Mouse (Mus musculus): Measurements from ENCODE around the gene Cryaa. TPM values are rescaled to one million over a fixed set of nuclear protein-coding genes. Genes with fewer than 3 reads are reported as not detected.

Gene Cryaa
- polyA plus RNA-seq, 1 experiment: not detected

DNA sequence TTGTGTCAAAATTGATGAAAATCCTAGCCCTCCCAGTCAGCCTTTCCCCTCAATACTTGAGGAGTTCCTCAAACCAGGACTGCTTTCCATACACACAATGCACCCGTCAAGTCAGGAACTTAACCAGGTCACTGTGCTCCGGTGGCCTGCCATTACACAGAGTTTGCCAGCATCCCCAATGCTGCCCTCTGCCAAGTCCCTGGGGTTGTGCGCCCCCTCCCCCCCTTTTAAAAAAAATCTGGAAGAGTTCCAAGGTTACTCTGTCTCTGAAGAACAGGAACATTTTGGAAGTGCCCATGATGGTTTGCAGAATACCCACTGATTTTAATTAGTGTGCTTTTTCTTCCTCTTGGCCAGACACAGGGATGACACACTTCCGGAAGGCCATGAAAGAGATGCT is 38.0 kb upstream of the Cryaa start:
- Histone ChIP-seq H3K4me1 (ENCODE audit: control insufficient read depth, insufficient read depth, low read length) (no peaks in the 10 kb centered on the region), H3K27ac (ENCODE audit: insufficient read depth, low read length) (no peak overlapping the region), H3K4me3 (ENCODE audit: insufficient read depth, low read length) (no peak overlapping the region)
- no peak for TF ChIP-seq POLR2A (IDR thresholded peaks at IDR 0.05; ENCODE audit: low read depth, low read length)
- no peak for TF ChIP-seq CTCF (IDR thresholded peaks at IDR 0.05; ENCODE audit: borderline replicate concordance, insufficient read depth, low read length)

DNA sequence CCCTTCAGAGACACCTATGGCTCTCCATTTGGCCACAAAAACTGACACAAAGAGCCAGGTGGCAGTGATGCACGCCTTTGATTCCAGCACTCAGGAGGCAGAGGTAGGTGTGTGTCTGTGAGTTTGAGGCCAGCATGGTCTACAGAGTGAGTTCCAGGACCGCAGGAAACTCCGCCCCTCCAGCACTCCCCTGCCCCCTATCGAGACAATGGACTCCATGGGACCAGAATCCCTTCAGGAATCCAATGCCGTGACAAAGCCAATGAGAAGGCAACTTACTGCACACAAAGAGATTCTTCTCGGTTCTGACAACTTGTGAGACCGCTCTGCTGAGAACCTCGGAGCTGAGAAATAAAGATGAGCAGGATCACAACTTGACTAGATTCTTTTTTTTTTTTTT is 35.3 kb upstream of the Cryaa start:
- TF ChIP-seq POLR2A (IDR thresholded peaks at IDR 0.05; ENCODE audit: low read depth, low read length) (no peak), CTCF (IDR thresholded peaks at IDR 0.05; ENCODE audit: borderline replicate concordance, insufficient read depth, low read length) (no peak)
- Histone ChIP-seq H3K27ac (ENCODE audit: insufficient read depth, low read length) (no peak overlapping the region), H3K4me1 (ENCODE audit: control insufficient read depth, insufficient read depth, low read length) (no peaks in the 10 kb centered on the region), H3K4me3 (ENCODE audit: insufficient read depth, low read length) (no peak overlapping the region)

DNA sequence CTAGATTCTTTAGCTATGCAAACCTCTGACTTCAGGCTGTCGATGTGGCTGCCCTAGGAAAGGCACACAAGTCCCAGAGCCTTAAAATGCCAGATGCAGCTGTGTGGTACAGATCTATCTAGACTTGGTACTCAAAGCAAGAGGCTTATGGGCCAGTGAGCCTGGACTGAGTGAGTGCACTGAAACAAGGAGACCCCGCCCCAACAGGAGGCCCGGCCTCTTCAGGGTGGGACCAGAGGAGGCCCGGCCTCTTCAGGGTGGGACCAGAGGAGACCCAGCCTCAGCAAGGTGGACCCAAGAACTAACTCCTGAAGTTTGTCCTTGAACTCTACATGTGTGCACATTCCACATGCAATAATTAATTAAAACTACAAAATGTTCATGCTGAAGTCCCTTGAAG is 34.7 kb upstream of the Cryaa start:
- H3K27ac ChIP-seq (ENCODE audit: insufficient read depth, low read length): no peak overlapping the region
- no peaks in the 10 kb centered on the region for H3K4me1 ChIP-seq (ENCODE audit: control insufficient read depth, insufficient read depth, low read length)
- no peak overlapping the region for H3K4me3 ChIP-seq (ENCODE audit: insufficient read depth, low read length)
- TF ChIP-seq CTCF (IDR thresholded peaks at IDR 0.05; ENCODE audit: borderline replicate concordance, insufficient read depth, low read length) (no peak), POLR2A (IDR thresholded peaks at IDR 0.05; ENCODE audit: low read depth, low read length) (no peak)

DNA sequence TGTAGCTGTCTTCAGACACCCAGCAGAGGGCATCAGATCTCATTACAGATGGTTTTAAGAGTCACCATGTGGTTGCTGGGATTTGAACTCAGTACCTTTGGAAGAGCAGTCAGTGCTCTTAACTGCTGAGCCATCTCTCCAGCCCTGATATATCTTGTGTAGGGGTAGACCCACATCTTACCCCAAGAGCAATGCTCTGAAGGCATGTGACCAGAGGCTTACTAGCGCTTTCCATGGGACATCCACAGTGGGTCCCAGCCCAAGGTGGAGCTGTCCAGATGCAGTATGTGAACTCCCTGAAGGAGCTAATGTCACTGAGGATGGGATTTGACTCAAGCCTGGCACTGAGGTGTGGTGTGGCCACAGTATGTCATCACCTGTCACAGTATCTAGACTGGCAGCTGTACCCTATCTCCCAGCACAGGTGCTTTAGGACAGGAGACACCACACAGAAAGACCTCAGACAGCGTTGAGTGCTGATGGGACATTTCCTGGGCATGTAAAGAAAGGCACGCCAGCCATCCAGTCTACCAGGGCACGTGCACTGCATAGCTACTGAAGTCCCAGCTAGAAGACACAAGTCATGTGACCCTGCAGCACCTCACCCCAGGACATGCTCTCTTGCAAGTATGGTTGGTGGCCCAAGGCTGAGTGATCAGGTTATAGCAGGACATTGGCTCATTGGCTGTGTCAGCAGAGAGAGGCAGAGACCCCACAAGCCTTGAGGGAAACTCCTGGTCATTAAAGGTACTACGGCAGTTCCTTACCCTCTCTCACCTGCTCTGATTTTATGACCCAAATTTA is 31.2 kb upstream of the Cryaa start:
- Histone ChIP-seq H3K4me1 (ENCODE audit: control insufficient read depth, insufficient read depth, low read length) (no peaks in the 10 kb centered on the region), H3K4me3 (ENCODE audit: insufficient read depth, low read length) (no peak overlapping the region), H3K27ac (ENCODE audit: insufficient read depth, low read length) (no peak overlapping the region)
- no peak for TF ChIP-seq CTCF (IDR thresholded peaks at IDR 0.05; ENCODE audit: borderline replicate concordance, insufficient read depth, low read length)
- no peak for TF ChIP-seq POLR2A (IDR thresholded peaks at IDR 0.05; ENCODE audit: low read depth, low read length)

DNA sequence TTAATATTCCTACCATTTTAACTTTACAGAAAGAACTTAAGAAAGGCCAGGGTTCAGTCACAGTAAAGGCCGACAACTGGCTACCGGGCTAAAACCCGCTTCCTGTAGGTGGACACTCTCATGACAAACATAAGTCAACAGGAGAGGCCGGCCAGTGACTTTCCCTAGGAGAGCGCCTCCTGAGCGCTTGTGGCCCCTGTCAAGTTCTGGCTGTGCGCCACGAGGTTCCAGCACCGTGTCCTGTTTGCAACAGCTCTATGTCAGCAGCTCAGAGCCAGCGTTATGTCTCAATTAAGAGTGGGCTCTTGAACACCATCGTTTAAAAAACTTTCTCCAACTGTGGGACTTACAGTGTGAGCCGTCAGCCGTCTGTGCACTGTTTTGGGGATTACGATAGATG is 25.5 kb upstream of the Cryaa start:
- no peak overlapping the region for H3K4me3 ChIP-seq (ENCODE audit: insufficient read depth, low read length)
- no peaks in the 10 kb centered on the region; the same call in 1 of the 2 replicates for H3K4me1 ChIP-seq (ENCODE audit: control insufficient read depth, insufficient read depth, low read length)
- TF ChIP-seq CTCF (IDR thresholded peaks at IDR 0.05; ENCODE audit: borderline replicate concordance, insufficient read depth, low read length): no peak
- no peak for TF ChIP-seq POLR2A (IDR thresholded peaks at IDR 0.05; ENCODE audit: low read depth, low read length)
- no peak overlapping the region for H3K27ac ChIP-seq (ENCODE audit: insufficient read depth, low read length)

DNA sequence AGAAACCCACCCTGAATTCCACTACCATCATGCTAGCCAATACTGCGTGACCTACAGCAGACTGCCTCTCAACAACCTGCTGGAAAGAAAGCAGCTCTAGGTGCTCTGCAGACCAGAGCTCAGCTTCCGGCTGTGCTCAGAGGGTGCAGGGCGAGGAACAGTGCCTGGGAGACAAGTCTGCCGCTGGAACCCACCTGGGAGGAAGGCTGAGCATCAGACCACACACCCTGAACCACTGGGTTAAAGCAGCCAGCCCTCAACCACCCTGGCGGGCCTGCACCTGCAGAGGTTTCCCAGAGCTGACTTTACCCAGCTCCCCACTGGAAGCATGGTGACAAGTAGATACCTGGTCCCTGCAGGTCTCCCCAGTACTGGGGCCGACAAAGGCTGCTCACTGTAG is 24.3 kb upstream of the Cryaa start:
- no peak overlapping the region for H3K27ac ChIP-seq (ENCODE audit: insufficient read depth, low read length)
- TF ChIP-seq POLR2A (IDR thresholded peaks at IDR 0.05; ENCODE audit: low read depth, low read length) (no peak), CTCF (IDR thresholded peaks at IDR 0.05; ENCODE audit: borderline replicate concordance, insufficient read depth, low read length) (no peak)

GRCm38 (mm10) chr17:31655366-31655765 is 22.2 kb upstream of the Cryaa start:
- no peak overlapping the region for H3K4me3 ChIP-seq (ENCODE audit: insufficient read depth, low read length)
- no peak for TF ChIP-seq POLR2A (IDR thresholded peaks at IDR 0.05; ENCODE audit: low read depth, low read length)
- TF ChIP-seq CTCF (IDR thresholded peaks at IDR 0.05; ENCODE audit: borderline replicate concordance, insufficient read depth, low read length): no peak

More for the DNA sequence above, 24.3 kb upstream of the Cryaa start:
- Histone ChIP-seq H3K4me1 (ENCODE audit: control insufficient read depth, insufficient read depth, low read length) (no peaks in the 10 kb centered on the region; the same call in 1 of the 2 replicates), H3K4me3 (ENCODE audit: insufficient read depth, low read length) (no peak overlapping the region)

GRCm38 (mm10) chr17:31656682-31657081 is 20.9 kb upstream of the Cryaa start:
- Histone ChIP-seq H3K27ac (ENCODE audit: insufficient read depth, low read length) (no peak overlapping the region), H3K4me1 (ENCODE audit: control insufficient read depth, insufficient read depth, low read length) (peaks cover 2% of the 10 kb centered on the region; the same call in 1 of the 2 replicates), H3K4me3 (ENCODE audit: insufficient read depth, low read length) (no peak overlapping the region)
- no peak for TF ChIP-seq POLR2A (IDR thresholded peaks at IDR 0.05; ENCODE audit: low read depth, low read length)
- TF ChIP-seq CTCF (IDR thresholded peaks at IDR 0.05; ENCODE audit: borderline replicate concordance, insufficient read depth, low read length): no peak

More at GRCm38 (mm10) chr17:31655366-31655765, 22.2 kb upstream of the Cryaa start:
- Histone ChIP-seq H3K27ac (ENCODE audit: insufficient read depth, low read length) (no peak overlapping the region), H3K4me1 (ENCODE audit: control insufficient read depth, insufficient read depth, low read length) (peaks cover 2% of the 10 kb centered on the region; the same call in 1 of the 2 replicates)

GRCm38 (mm10) chr17:31657141-31657983 is 20.2 kb upstream of the Cryaa start:
- Histone ChIP-seq H3K27ac (ENCODE audit: insufficient read depth, low read length) (peak overlapping the region; percentile 42; the same call in 1 of the 2 replicates), H3K4me3 (ENCODE audit: insufficient read depth, low read length) (peak overlapping the region; percentile 93), H3K4me1 (ENCODE audit: control insufficient read depth, insufficient read depth, low read length) (peaks cover 2% of the 10 kb centered on the region; the same call in 1 of the 2 replicates)
- no peak for TF ChIP-seq CTCF (IDR thresholded peaks at IDR 0.05; ENCODE audit: borderline replicate concordance, insufficient read depth, low read length)
- TF ChIP-seq POLR2A (IDR thresholded peaks at IDR 0.05; ENCODE audit: low read depth, low read length): no peak
